Mouse (Mus musculus) heart, adult 18-20 months (tissue): ENCODE results near the gene Tiam1. TPM values are rescaled to one million over a fixed set of nuclear protein-coding genes. Genes with fewer than 3 reads are reported as not detected.

ENCODE experiments used
- DNase-seq, 2 experiments: peaks; one replicate each; pipeline ENCODE4 v3.0.0; 2021 to 2022; ENCODE audit warnings: mixed read lengths in 1 of 2
- total RNA-seq, 2 experiments: library from RNA; stranded (reverse); gene quantifications; 2 replicates each; pipeline ENCODE4 v1.2.3; 2021

Gene Tiam1
- total RNA-seq, 2 experiments from 2014 or later = 8.1 to 8.5 TPM

- DNase-seq = no peak
Measured at GRCm38 (mm10) chr16:89954114-89954513, 189.5 kb downstream of the Tiam1 start.

DNA sequence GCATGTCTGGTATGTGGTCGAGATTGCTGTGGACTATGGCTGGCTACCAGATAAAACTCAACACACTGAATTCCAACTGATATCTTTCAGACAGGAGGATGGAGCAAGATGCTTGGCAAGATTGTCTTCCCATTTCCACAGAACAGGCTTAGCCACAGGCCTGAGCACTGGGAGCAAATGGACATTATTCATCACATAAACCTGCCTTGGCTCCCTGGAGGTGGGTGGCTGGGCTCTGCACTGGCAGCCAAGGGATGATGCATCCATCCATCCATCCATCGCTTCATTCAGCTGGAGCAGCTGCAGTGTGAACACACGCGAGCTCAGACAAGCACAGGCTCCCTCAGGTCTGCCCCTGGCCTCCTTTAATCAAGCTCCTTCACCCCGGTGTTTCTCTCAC lies 190.7 kb downstream of the Tiam1 start:
- DNase-seq = peak in 1 of 2 experiments; percentile 13

GRCm38 (mm10) chr16:89950754-89951153 lies 192.8 kb downstream of the Tiam1 start:
- no peak for DNase-seq

DNA sequence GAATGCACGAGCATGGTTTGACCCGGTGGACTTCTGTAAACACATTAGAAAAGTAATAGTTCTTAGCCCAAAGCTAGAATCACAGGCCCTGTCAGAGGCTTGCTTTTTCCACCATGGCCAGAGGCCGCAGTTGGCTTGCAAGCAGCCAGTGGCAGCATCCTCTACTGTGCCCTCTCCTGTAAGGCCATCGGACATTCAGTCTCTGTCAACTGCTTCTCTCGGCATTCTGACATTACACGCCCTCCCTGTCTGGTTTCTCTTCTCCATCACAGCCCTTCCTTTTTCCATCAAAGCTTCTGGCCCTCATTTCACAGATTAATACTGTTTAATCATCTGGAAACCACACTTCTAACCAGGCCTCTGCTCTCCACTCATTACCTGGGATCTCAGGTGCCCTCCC lies 193.3 kb downstream of the Tiam1 start:
- no peak for DNase-seq

- DNase-seq = no peak
Measured at GRCm38 (mm10) chr16:89948040-89948439, 195.5 kb downstream of the Tiam1 start.

GRCm38 (mm10) chr16:89946816-89947215 lies 196.8 kb downstream of the Tiam1 start:
- DNase-seq = no peak

DNA sequence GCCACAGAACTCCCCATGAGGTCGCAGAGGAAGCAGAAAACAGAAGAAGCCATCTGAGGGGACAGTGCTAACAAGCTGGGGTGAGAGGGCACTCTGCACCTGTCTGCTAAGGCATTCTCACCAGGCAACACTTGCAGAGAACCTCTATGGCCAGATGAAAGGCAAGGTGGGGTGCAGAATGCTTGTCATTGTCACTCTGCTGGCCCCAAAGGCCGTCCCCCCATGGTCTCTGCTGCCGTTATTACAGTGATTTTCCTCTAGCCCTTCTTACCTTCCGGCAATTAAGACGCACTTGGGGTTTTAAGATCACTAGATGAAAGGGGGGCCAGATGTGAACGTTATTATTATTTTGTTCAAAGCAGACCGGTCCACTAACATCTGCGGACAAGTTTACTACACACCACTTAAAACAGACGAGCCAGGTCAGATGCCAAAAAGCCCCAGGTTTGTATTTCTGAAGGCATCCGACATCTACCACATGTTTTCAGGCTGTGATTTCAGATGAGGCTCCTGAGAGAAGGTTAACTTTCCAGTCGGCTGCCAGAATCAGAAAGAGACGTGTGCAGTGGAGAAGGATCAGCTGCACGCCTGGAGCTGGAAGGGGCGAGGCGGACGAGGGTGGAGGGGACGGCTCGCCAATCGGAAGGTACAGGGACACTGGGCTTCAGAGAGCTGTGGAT lies 198.8 kb downstream of the Tiam1 start:
- no peak for DNase-seq

- no peak for DNase-seq
Measured at GRCm38 (mm10) chr16:89944050-89944449, 199.5 kb downstream of the Tiam1 start.

DNA sequence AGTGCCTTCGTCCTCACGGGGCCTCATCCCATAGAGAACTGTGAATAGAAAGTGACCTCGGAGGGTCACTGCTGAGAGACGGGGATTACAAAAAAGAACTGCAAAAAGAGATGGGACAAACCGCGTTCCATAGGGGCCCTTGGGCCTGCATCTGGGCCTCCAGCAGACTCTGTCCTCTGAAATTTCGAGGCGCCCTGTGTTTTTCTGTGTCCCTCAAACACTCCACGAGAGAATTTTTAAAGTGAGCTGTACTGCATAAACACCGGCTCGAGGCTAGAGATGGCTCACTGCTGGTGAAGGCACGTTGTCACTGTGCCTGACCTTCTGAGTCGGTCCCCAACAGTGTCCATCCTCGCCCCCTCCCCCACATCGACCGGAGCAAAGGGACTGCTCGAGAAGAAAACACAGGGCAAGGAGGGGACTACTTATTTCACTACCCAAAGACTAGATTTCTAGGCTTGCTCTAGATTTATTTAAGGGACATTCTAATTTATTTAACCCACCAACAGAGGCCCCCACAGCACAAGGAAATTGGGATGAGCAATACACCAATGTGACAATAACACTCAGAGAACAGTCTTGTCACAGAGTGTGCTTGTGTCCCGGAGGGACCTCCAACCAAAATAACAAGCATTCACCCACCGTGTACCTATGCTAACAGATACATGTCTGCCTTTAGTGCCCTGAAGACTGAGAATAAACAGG lies 200.2 kb downstream of the Tiam1 start:
- peak; percentile 17 to 67 for DNase-seq

DNA sequence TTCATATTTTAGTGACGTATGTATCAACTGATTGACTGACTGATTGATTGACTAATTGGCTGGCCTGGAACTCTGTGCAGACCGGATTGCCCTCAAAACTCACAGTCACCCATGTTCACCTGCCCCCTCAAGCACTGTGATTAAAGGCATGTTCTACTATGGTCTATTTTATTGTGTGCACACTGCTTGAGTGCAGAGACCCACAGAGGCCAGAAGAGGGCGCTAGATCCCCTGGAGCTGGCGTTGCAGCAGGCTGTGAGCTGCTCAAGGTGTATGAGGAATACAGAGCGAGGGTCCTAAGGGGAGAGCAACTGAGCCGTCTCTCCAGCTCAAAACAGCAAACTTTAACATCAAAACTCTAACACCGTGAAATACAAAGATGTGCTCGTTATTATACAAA lies 202.9 kb downstream of the Tiam1 start:
- DNase-seq = no peak

DNA sequence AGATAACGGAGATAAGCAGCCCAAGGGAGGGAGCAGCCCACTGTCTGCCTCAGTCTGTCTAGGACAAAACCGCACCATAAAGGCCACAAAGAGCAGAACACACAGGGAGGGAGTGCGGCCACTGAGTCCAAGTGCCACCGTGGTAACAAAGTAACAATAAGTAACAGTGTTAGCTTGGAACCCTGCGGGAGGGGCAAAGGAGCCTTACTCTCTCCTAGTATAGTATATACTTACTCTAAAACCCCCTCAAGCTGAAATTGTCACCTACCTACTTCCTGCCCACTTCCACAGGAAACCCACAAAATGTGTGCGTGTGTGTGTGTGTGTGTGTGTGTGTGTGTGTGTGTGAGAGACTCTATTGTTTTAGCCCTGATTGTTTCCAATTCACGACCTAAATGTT lies 205.3 kb downstream of the Tiam1 start:
- DNase-seq = no peak

GRCm38 (mm10) chr16:89936571-89936970 lies 207.0 kb downstream of the Tiam1 start:
- no peak for DNase-seq

- DNase-seq = no peak
Measured at GRCm38 (mm10) chr16:89935398-89935797, 208.2 kb downstream of the Tiam1 start.

DNA sequence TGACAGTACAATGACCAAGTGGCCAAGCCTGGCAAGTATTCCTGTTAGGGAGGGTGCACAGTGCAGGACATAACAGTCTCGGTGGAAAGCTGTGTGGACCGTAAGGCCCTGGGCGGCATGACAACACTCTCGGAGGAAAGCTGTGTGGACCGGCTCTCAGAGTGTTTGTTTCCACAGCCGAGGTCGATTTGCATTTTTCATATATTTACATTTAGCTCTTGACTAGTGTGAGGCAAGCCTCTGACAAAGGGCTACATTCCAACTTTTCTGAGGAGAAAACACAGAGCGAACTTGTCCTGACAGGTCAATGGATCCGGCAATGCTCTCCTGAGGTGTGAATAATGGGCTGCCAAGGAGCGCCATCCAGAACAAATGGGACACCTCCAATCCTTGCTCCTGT lies 209.0 kb downstream of the Tiam1 start:
- DNase-seq = no peak

- DNase-seq = no peak
Measured at GRCm38 (mm10) chr16:89933976-89934375, 209.6 kb downstream of the Tiam1 start.

DNA sequence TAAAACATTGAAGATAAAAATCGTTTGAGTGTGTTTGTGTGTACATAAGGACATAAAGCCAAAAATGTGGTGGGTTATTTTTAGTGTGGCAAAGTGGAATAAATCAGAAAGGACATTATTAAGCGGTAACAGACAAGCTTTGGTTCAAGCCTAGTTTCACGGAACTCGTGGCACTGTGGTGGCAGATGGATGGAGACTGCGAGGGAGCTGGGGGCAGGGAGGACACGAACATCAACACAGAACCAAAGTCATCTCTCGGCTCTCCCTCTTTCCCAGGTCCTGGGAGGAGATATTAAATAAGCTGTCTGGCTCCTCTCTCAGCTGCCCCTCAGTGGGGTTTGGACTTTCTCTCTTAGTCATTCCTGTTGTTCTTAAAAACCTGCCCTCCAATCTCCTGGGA lies 215.0 kb downstream of the Tiam1 start:
- DNase-seq = no peak

DNA sequence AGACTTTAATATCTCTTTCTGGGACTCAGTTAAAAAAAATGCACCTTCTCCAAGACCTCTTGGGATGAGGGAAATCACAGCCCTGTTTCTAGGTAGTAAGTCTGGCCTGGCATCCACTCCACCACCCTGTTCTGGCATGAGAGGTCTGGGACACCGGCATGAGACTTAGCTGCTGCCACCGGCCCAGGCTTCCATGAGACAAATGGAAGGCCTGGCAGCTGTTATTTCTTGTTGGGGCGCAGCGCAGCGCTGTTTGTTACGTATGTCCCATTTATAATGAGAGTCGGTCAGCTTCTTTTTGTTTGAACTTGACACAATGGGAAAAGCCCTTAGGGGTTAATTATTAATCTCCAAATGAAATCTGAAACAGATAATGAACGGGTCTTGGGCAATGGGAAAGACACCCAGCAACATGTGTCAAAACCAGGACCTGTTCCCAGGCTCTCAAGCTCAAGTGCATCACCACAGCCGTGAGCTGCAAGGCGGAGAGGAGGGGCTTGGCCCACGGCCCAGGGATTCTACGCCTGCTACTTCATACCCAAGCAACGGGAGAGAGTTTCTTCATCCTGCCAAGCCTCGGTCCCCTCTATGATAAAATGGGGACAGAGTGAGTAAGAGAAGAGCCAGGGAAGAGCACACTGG lies 219.2 kb downstream of the Tiam1 start:
- DNase-seq = peak; percentile 48

DNA sequence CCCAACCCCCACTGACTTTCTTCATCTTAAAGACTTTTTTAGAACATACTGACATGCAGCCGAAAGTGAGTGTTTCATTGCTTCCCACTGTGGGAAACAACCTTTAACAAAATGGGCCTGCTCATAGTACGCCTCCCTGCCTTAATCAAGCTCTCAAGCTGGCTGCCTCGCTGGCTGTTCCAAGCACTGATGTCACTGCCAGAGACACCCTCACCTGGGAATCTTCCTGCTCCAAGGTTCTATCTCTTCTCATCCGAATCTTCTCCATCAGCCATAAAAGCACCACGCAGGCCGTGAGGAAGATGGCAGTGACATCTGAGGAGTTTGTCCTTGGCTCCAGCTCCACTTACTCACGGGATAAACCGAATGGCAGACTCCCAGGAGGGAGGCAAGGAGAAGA lies 220.3 kb downstream of the Tiam1 start:
- DNase-seq = no peak

DNA sequence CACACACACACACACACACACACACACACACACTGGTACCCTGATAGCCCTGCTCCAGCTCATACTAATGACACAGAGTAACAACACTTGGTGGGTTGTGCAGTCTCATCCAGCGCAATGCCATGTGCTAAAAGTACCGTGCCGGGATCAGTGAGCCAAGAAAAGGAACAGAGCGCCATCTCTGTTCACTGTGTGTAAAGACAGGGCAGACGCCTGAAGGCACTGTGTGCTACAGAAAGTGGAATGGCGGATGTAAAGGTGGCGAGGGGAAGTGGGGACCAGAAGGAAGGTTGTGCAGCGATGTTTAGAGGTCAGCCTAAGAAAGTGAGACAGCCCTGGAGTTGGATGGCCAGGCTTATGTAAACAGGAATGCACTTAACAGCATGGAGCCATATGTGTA lies 221.1 kb downstream of the Tiam1 start:
- no peak for DNase-seq

- DNase-seq = no peak
Measured at GRCm38 (mm10) chr16:89921370-89921769, 222.2 kb downstream of the Tiam1 start.

- no peak for DNase-seq
Measured at GRCm38 (mm10) chr16:89920417-89920816, 223.2 kb downstream of the Tiam1 start.

GRCm38 (mm10) chr16:89917404-89917803 lies 226.2 kb downstream of the Tiam1 start:
- no peak for DNase-seq

GRCm38 (mm10) chr16:89914946-89915345 lies 228.6 kb downstream of the Tiam1 start:
- DNase-seq = no peak
